Mouse (Mus musculus) ovary, adult 18-20 months (tissue): ENCODE results near the gene Galk2.
A peak's percentile ranks its signal among the peaks of the same experiment; 100 is the strongest.

Experiments used
- DNase-seq: peaks from one replicate; pipeline ENCODE4 v3.0.0; 2022; ENCODE audit warnings: low spot score, mixed read lengths

Gene Galk2

GRCm38 (mm10) chr2:125858521-125859280, at the start of gene Galk2, which contains the start of gene Cops2:
Galk2 (plus strand) TSS chr2:125859109.
Cops2 (minus strand) TSS chr2:125859139.
- DNase-seq: peak; percentile 91

GRCm38 (mm10) chr2:125809551-125809950, 49.4 kb upstream of the Galk2 start:
- DNase-seq: no peak

GRCm38 (mm10) chr2:125811332-125811731, 47.6 kb upstream of the Galk2 start:
- DNase-seq: no peak

GRCm38 (mm10) chr2:125813972-125814595, 44.8 kb upstream of the Galk2 start:
- no peak for DNase-seq

- no peak for DNase-seq
Observed at GRCm38 (mm10) chr2:125820397-125820796, 38.5 kb upstream of the Galk2 start.

GRCm38 (mm10) chr2:125826201-125826600, 32.7 kb upstream of the Galk2 start:
- DNase-seq: no peak

- DNase-seq: no peak
Observed at GRCm38 (mm10) chr2:125827898-125828297, 31.0 kb upstream of the Galk2 start.

- no peak for DNase-seq
Observed at GRCm38 (mm10) chr2:125829924-125830323, 29.0 kb upstream of the Galk2 start.

- DNase-seq: no peak
Observed at GRCm38 (mm10) chr2:125838091-125838490, 20.8 kb upstream of the Galk2 start.

- DNase-seq: no peak
Observed at GRCm38 (mm10) chr2:125838708-125839284, 20.1 kb upstream of the Galk2 start.

- DNase-seq: no peak
Observed at GRCm38 (mm10) chr2:125851237-125851636, 7.7 kb upstream of the Galk2 start.

GRCm38 (mm10) chr2:125857707-125858106, 1.2 kb upstream of the Galk2 start:
- DNase-seq: no peak

- no peak for DNase-seq
Observed at GRCm38 (mm10) chr2:125863799-125864198, 4.9 kb downstream of the Galk2 start.

- DNase-seq: no peak
Observed at GRCm38 (mm10) chr2:125864551-125864950, 5.6 kb downstream of the Galk2 start.

- no peak for DNase-seq
Observed at GRCm38 (mm10) chr2:125865585-125865984, 6.7 kb downstream of the Galk2 start.

- peak; percentile 44 for DNase-seq
Observed at GRCm38 (mm10) chr2:125866058-125866740, 7.3 kb downstream of the Galk2 start.

GRCm38 (mm10) chr2:125868301-125868700, 9.4 kb downstream of the Galk2 start:
- no peak for DNase-seq

GRCm38 (mm10) chr2:125870159-125870558, 11.2 kb downstream of the Galk2 start:
- no peak for DNase-seq

GRCm38 (mm10) chr2:125885891-125886576, 27.1 kb downstream of the Galk2 start:
- no peak for DNase-seq

- no peak for DNase-seq
Observed at GRCm38 (mm10) chr2:125893096-125893495, 34.2 kb downstream of the Galk2 start.

GRCm38 (mm10) chr2:125895099-125895498, 36.2 kb downstream of the Galk2 start:
- DNase-seq: no peak

- no peak for DNase-seq
Observed at GRCm38 (mm10) chr2:125896355-125896754, 37.4 kb downstream of the Galk2 start.
